Mouse (Mus musculus): ENCODE results near the gene Aif1l.

GRCm38 (mm10) chr2:31957211-31957610 lies 7.3 kb downstream of the Aif1l start:
- no peak for TF ChIP-seq CTCF (IDR thresholded peaks at IDR 0.05; ENCODE audit: borderline replicate concordance, control insufficient read depth, extremely low read depth, insufficient read depth, low read length, poor library complexity)
- no peak for TF ChIP-seq POLR2A (IDR thresholded peaks at IDR 0.05; ENCODE audit: control insufficient read depth, extremely low read depth, insufficient read depth, low read length, poor library complexity)

Measured in thymus, adult 2 months (tissue).